Mouse (Mus musculus): ENCODE measurements around the gene Gstm6. TPM values are rescaled to one million over a fixed set of nuclear protein-coding genes. Genes with fewer than 3 reads are reported as not detected.
"Not testable (repeated sequence)": the region's sequence is repeated elsewhere in the genome, so short reads cannot be mapped to it uniquely, and the experiment has no call there.

The Gstm6 gene
- 21.2 and 23.2 TPM in 2 replicates for polyA plus RNA-seq (2015; fragmentation: Nextera tagmentation; extraction: Ambion mirVana)

GRCm38 (mm10) chr3:107943239-107943990, at the start of gene Gstm6:
Gstm6 (minus strand) TSS chr3:107943749.
- H3K27ac ChIP-seq (ENCODE audit: low read length), result peak within 1 kb of the TSS; percentile 29
- peak within 1 kb of the TSS; percentile 55 for H3K9ac ChIP-seq (ENCODE audit: low read depth, low read length)
- H3K27me3 ChIP-seq (ENCODE audit: control insufficient read depth, insufficient read depth, low read depth, low read length), result no peaks in the 10 kb centered on the region
- peak; percentile 91 for ATAC-seq
- H3K4me1 ChIP-seq (ENCODE audit: control insufficient read depth, insufficient read depth, low read length), result peaks cover 16% of the 10 kb centered on the region; the same call in 1 of the 2 replicates
- H3K4me2 ChIP-seq (ENCODE audit: low read length), result peak within 1 kb of the TSS; percentile 47
- H3K4me3 ChIP-seq (ENCODE audit: low read depth, low read length), result peak within 1 kb of the TSS; percentile 34
- no peaks in the 10 kb centered on the region for H3K36me3 ChIP-seq (ENCODE audit: control insufficient read depth, insufficient read depth, low read length)
- WGBS, result 17% methylated on average over 20 of the region's 20 CpGs
- H3K9me3 ChIP-seq (replicated peaks; ENCODE audit: control insufficient read depth, low read length, poor library complexity, severe bottlenecking), result no peaks in the 10 kb centered on the region

GRCm38 (mm10) chr3:107986041-107986562, 42.6 kb upstream of the Gstm6 start, which contains the start of gene Gstm2:
Gstm2 (minus strand) TSS chr3:107986453.
- H3K9ac ChIP-seq (ENCODE audit: low read depth, low read length), result no peak within 1 kb of the TSS

GRCm38 (mm10) chr3:107985141-107985540, 41.6 kb upstream of the Gstm6 start:
- H3K9ac ChIP-seq (ENCODE audit: low read depth, low read length); H3K36me3 ChIP-seq (ENCODE audit: control insufficient read depth, insufficient read depth, low read length); H3K27ac ChIP-seq (ENCODE audit: low read length); ATAC-seq; H3K4me1 ChIP-seq (ENCODE audit: control insufficient read depth, insufficient read depth, low read length); H3K4me2 ChIP-seq (ENCODE audit: low read length); H3K9me3 ChIP-seq (replicated peaks; ENCODE audit: control insufficient read depth, low read length, poor library complexity, severe bottlenecking); H3K4me3 ChIP-seq (ENCODE audit: low read depth, low read length); H3K27me3 ChIP-seq (ENCODE audit: control insufficient read depth, insufficient read depth, low read depth, low read length): not testable (repeated sequence)
- WGBS, result 100% methylated on average over 2 of the region's 2 CpGs

More at GRCm38 (mm10) chr3:107986041-107986562, 42.6 kb upstream of the Gstm6 start, which contains the start of gene Gstm2:
- Histone ChIP-seq H3K36me3 (ENCODE audit: control insufficient read depth, insufficient read depth, low read length) (no peaks in the 10 kb centered on the region), H3K27me3 (ENCODE audit: control insufficient read depth, insufficient read depth, low read depth, low read length) (no peaks in the 10 kb centered on the region), H3K9me3 (replicated peaks; ENCODE audit: control insufficient read depth, low read length, poor library complexity, severe bottlenecking) (no peaks in the 10 kb centered on the region), H3K27ac (ENCODE audit: low read length) (no peak within 1 kb of the TSS), H3K4me3 (ENCODE audit: low read depth, low read length) (no peak within 1 kb of the TSS), H3K4me1 (ENCODE audit: control insufficient read depth, insufficient read depth, low read length) (no peaks in the 10 kb centered on the region), H3K4me2 (ENCODE audit: low read length) (no peak within 1 kb of the TSS)
- WGBS, result 65% methylated on average over 8 of the region's 8 CpGs
- no peak for ATAC-seq

GRCm38 (mm10) chr3:107984471-107984870, 40.9 kb upstream of the Gstm6 start:
- H3K9ac ChIP-seq (ENCODE audit: low read depth, low read length), result no peak overlapping the region
- H3K4me2 ChIP-seq (ENCODE audit: low read length), result no peak overlapping the region
- no peaks in the 10 kb centered on the region for H3K4me1 ChIP-seq (ENCODE audit: control insufficient read depth, insufficient read depth, low read length)
- no peak overlapping the region for H3K27ac ChIP-seq (ENCODE audit: low read length)
- H3K9me3 ChIP-seq (replicated peaks; ENCODE audit: control insufficient read depth, low read length, poor library complexity, severe bottlenecking), result no peaks in the 10 kb centered on the region
- no peaks in the 10 kb centered on the region for H3K27me3 ChIP-seq (ENCODE audit: control insufficient read depth, insufficient read depth, low read depth, low read length)
- no peaks in the 10 kb centered on the region for H3K36me3 ChIP-seq (ENCODE audit: control insufficient read depth, insufficient read depth, low read length)
- H3K4me3 ChIP-seq (ENCODE audit: low read depth, low read length), result no peak overlapping the region
- 89% methylated on average over 5 of the region's 5 CpGs for WGBS
- ATAC-seq, result no peak

GRCm38 (mm10) chr3:107983771-107984170, 40.2 kb upstream of the Gstm6 start:
- H3K4me2 ChIP-seq (ENCODE audit: low read length), result no peak overlapping the region
- 73% methylated on average over 3 of the region's 3 CpGs for WGBS
- H3K9me3 ChIP-seq (replicated peaks; ENCODE audit: control insufficient read depth, low read length, poor library complexity, severe bottlenecking), result no peaks in the 10 kb centered on the region
- H3K9ac ChIP-seq (ENCODE audit: low read depth, low read length), result no peak overlapping the region
- no peaks in the 10 kb centered on the region for H3K4me1 ChIP-seq (ENCODE audit: control insufficient read depth, insufficient read depth, low read length)
- H3K4me3 ChIP-seq (ENCODE audit: low read depth, low read length), result no peak overlapping the region
- no peak for ATAC-seq
- H3K36me3 ChIP-seq (ENCODE audit: control insufficient read depth, insufficient read depth, low read length), result no peaks in the 10 kb centered on the region
- H3K27ac ChIP-seq (ENCODE audit: low read length), result no peak overlapping the region
- no peaks in the 10 kb centered on the region for H3K27me3 ChIP-seq (ENCODE audit: control insufficient read depth, insufficient read depth, low read depth, low read length)

GRCm38 (mm10) chr3:107982726-107983125, 39.2 kb upstream of the Gstm6 start:
- no peak overlapping the region for H3K27ac ChIP-seq (ENCODE audit: low read length)
- no peak overlapping the region for H3K4me2 ChIP-seq (ENCODE audit: low read length)
- H3K9ac ChIP-seq (ENCODE audit: low read depth, low read length), result no peak overlapping the region
- WGBS, result 81% methylated on average over 6 of the region's 6 CpGs
- H3K36me3 ChIP-seq (ENCODE audit: control insufficient read depth, insufficient read depth, low read length), result no peaks in the 10 kb centered on the region
- no peak for ATAC-seq
- no peaks in the 10 kb centered on the region for H3K27me3 ChIP-seq (ENCODE audit: control insufficient read depth, insufficient read depth, low read depth, low read length)
- H3K4me3 ChIP-seq (ENCODE audit: low read depth, low read length), result no peak overlapping the region
- no peaks in the 10 kb centered on the region for H3K4me1 ChIP-seq (ENCODE audit: control insufficient read depth, insufficient read depth, low read length)
- no peaks in the 10 kb centered on the region for H3K9me3 ChIP-seq (replicated peaks; ENCODE audit: control insufficient read depth, low read length, poor library complexity, severe bottlenecking)

- Histone ChIP-seq H3K27me3 (ENCODE audit: control insufficient read depth, insufficient read depth, low read depth, low read length) (no peaks in the 10 kb centered on the region), H3K9ac (ENCODE audit: low read depth, low read length) (no peak overlapping the region), H3K4me3 (ENCODE audit: low read depth, low read length) (no peak overlapping the region), H3K4me1 (ENCODE audit: control insufficient read depth, insufficient read depth, low read length) (no peaks in the 10 kb centered on the region), H3K27ac (ENCODE audit: low read length) (no peak overlapping the region), H3K36me3 (ENCODE audit: control insufficient read depth, insufficient read depth, low read length) (no peaks in the 10 kb centered on the region), H3K4me2 (ENCODE audit: low read length) (no peak overlapping the region), H3K9me3 (replicated peaks; ENCODE audit: control insufficient read depth, low read length, poor library complexity, severe bottlenecking) (no peaks in the 10 kb centered on the region)
- 64% methylated on average over 3 of the region's 3 CpGs for WGBS
- ATAC-seq, result no peak
Measured at GRCm38 (mm10) chr3:107981261-107981660, 37.7 kb upstream of the Gstm6 start.

GRCm38 (mm10) chr3:107977691-107978090, 34.1 kb upstream of the Gstm6 start:
- H3K36me3 ChIP-seq (ENCODE audit: control insufficient read depth, insufficient read depth, low read length), result no peaks in the 10 kb centered on the region
- WGBS, result 82% methylated on average over 3 of the region's 3 CpGs
- no peaks in the 10 kb centered on the region for H3K4me1 ChIP-seq (ENCODE audit: control insufficient read depth, insufficient read depth, low read length)
- H3K9me3 ChIP-seq (replicated peaks; ENCODE audit: control insufficient read depth, low read length, poor library complexity, severe bottlenecking), result no peaks in the 10 kb centered on the region
- H3K4me2 ChIP-seq (ENCODE audit: low read length), result no peak overlapping the region
- no peak overlapping the region for H3K4me3 ChIP-seq (ENCODE audit: low read depth, low read length)
- H3K27me3 ChIP-seq (ENCODE audit: control insufficient read depth, insufficient read depth, low read depth, low read length), result no peaks in the 10 kb centered on the region
- H3K27ac ChIP-seq (ENCODE audit: low read length), result no peak overlapping the region
- no peak overlapping the region for H3K9ac ChIP-seq (ENCODE audit: low read depth, low read length)
- ATAC-seq, result no peak

GRCm38 (mm10) chr3:107974237-107974636, 30.7 kb upstream of the Gstm6 start:
- ATAC-seq, result no peak
- no peaks in the 10 kb centered on the region for H3K36me3 ChIP-seq (ENCODE audit: control insufficient read depth, insufficient read depth, low read length)
- no peak overlapping the region for H3K9ac ChIP-seq (ENCODE audit: low read depth, low read length)
- no peak overlapping the region for H3K27ac ChIP-seq (ENCODE audit: low read length)
- no peak overlapping the region for H3K4me2 ChIP-seq (ENCODE audit: low read length)
- WGBS, result 95% methylated on average over 1 of the region's 1 CpGs
- H3K27me3 ChIP-seq (ENCODE audit: control insufficient read depth, insufficient read depth, low read depth, low read length), result no peaks in the 10 kb centered on the region
- H3K4me1 ChIP-seq (ENCODE audit: control insufficient read depth, insufficient read depth, low read length), result no peaks in the 10 kb centered on the region
- no peaks in the 10 kb centered on the region for H3K9me3 ChIP-seq (replicated peaks; ENCODE audit: control insufficient read depth, low read length, poor library complexity, severe bottlenecking)
- no peak overlapping the region for H3K4me3 ChIP-seq (ENCODE audit: low read depth, low read length)
